Comparison of ENCODE assay signal across 9 mouse cellular contexts in the genomic region with DNA sequence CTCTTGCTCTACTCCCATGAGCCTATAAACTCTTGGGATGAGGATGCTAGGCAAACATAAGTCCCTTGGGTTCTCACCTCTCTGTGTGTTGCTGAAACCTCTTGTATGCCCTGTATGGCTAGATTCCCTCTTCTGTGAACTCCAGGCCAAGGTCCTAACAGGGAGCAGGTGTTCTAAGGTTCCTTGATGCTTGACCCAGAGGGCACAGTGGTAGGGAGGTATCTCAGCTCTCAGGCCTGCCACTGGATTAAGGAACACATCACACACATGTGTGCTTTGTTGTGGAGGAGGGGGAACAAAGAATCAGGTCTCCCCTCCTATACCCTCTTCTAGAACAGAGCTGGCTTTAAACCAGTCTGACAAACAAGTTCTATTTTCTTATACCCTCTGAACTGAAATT. TPM values are rescaled to one million over a fixed set of nuclear protein-coding genes. Genes with fewer than 3 reads are reported as not detected.
DNase-seq lines count a peak whose midpoint lies in the region; ATAC-seq and TF ChIP-seq lines count a peak whose summit lies in the region.
"Had no signal": no experiment of that assay in that cellular context is flagged by ENCODE, and none has a peak within 500 bp of the region (broad histone marks: within the 10 kb centered on the region; RNA-seq: fewer than 3 reads in every experiment).

A gene (minus strand): TSS at position 101 of the 400 bp plus-strand sequence.

- no peak within 1 kb of the TSS for H3K9ac ChIP-seq in heart, adult 2 months (ENCODE audit: low read depth, low read length)
- no peak within 1 kb of the TSS for H3K9ac ChIP-seq in MEL (ENCODE audit: control insufficient read depth, low read depth, low read length, poor library complexity, severe bottlenecking)
- H3K9ac ChIP-seq: liver, embryonic 14.5 days had no signal

- no peaks in the 10 kb centered on the region; the same call in 1 of the 2 replicates for H3K4me1 ChIP-seq in heart, adult 2 months (ENCODE audit: control insufficient read depth, insufficient read depth, low read length)
- H3K4me1 ChIP-seq in MEL (ENCODE audit: control insufficient read depth in 1 of 2, insufficient read depth in 2 of 2, low read length in 2 of 2) = peaks cover 0 to 6% of the 10 kb centered on the region in 2 experiments; a peak in 1 of 4 replicates

- intact Hi-C loops in heart, adult 2 months (cut with DNase I) = no loop called here

- H3K27ac ChIP-seq in heart, adult 2 months = no peak within 1 kb of the TSS
- H3K27ac ChIP-seq in MEL (ENCODE audit: control insufficient read depth, low read depth, low read length) = no peak within 1 kb of the TSS
- H3K27ac ChIP-seq: liver, embryonic 14.5 days had no signal

- TF ChIP-seq POLR2A in heart, adult 2 months (IDR thresholded peaks at IDR 0.05; ENCODE audit: insufficient read depth, low read depth, low read length) = no peak
- no peak for TF ChIP-seq POLR2A in MEL (IDR thresholded peaks at IDR 0.05; ENCODE audit: control insufficient read depth in 1 of 2, insufficient read depth in 1 of 2, low read depth in 1 of 2, low read length in 2 of 2, poor library complexity in 1 of 2)

- H3K27me3 ChIP-seq in heart, adult 2 months (ENCODE audit: control insufficient read depth, insufficient read depth, low read length) = no peaks in the 10 kb centered on the region
- no peaks in the 10 kb centered on the region; a peak in 1 of 4 replicates for H3K27me3 ChIP-seq in MEL (ENCODE audit: control insufficient read depth in 1 of 2, insufficient read depth in 2 of 2, low read length in 2 of 2)

- no peak for TF ChIP-seq EP300 in heart, adult 2 months (IDR thresholded peaks at IDR 0.05; ENCODE audit: insufficient read depth, low read depth, low read length)
- no peak for TF ChIP-seq EP300 in MEL (IDR thresholded peaks at IDR 0.05; ENCODE audit: low read depth in 1 of 2, low read length in 2 of 2)

- ATAC-seq in neutrophil, adult 5-6 weeks (ENCODE audit: extremely low read depth, insufficient number of reproducible peaks, low FRiP score, poor library complexity, severe bottlenecking) = no peak

- TF ChIP-seq RAD21 in MEL (IDR thresholded peaks at IDR 0.05; ENCODE audit: low read depth, low read length) = no peak

- no peak for DNase-seq in heart, adult 2 months
- no peak for DNase-seq in heart, adult 11 months
- DNase-seq in MEL (ENCODE audit: low read depth, low spot score) = no peak
- DNase-seq in gonadal fat pad, adult 2 months (ENCODE audit: low read depth) = no peak
- DNase-seq in layer of hippocampus, postnatal 25 days (ENCODE audit: extremely low spot score in 1 of 2, low spot score in 1 of 2) = no peak
- no peak for DNase-seq in cerebellum, postnatal 36 days
- DNase-seq in ovary, postnatal 14 days (ENCODE audit: low spot score) = no peak

- no peaks in the 10 kb centered on the region for H3K36me3 ChIP-seq in heart, adult 2 months (ENCODE audit: control insufficient read depth, insufficient read depth, low read length)
- H3K36me3 ChIP-seq in MEL (ENCODE audit: control insufficient read depth in 1 of 2, insufficient read depth in 2 of 2, low read length in 2 of 2) = 0 out of 4 replicates have a peak, but pooled peaks cover 0 to 2% of the 10 kb centered on the region in 2 experiments

- H3K79me2 ChIP-seq in heart, adult 2 months (replicated peaks; ENCODE audit: control insufficient read depth, insufficient read depth, low read length) = no peaks in the 10 kb centered on the region
- H3K79me2 ChIP-seq in MEL (ENCODE audit: control insufficient read depth, insufficient read depth, low read length, poor library complexity) = no peaks in the 10 kb centered on the region

- TF ChIP-seq CTCF in heart, adult 2 months (IDR thresholded peaks at IDR 0.05) = no peak
- no peak for TF ChIP-seq CTCF in MEL (IDR thresholded peaks at IDR 0.05 in 2 of 3, conservative IDR thresholded peaks at IDR 0.05 in 1 of 3; ENCODE audit: control insufficient read depth in 1 of 3, insufficient read depth in 1 of 3, low read depth in 2 of 3, low read length in 3 of 3, poor library complexity in 1 of 3, severe bottlenecking in 1 of 3)

- no peak within 1 kb of the TSS for H3K4me3 ChIP-seq in heart, adult 2 months
- no peak within 1 kb of the TSS for H3K4me3 ChIP-seq in MEL (ENCODE audit: control insufficient read depth in 1 of 2, insufficient read depth in 1 of 2, low read depth in 2 of 2, low read length in 2 of 2)

- H3K9me3 ChIP-seq in MEL (replicated peaks; ENCODE audit: insufficient read depth, low read length) = no peaks in the 10 kb centered on the region

TF ChIP-seq in MEL, 35 proteins besides CTCF, POLR2A, EP300 and RAD21:
- TF ChIP-seq MYC (IDR thresholded peaks at IDR 0.05; ENCODE audit: low read depth, low read length) (no peak), RCOR1 (IDR thresholded peaks at IDR 0.05; ENCODE audit: low read depth, low read length) (no peak), ZKSCAN1 (IDR thresholded peaks at IDR 0.05; ENCODE audit: low read depth, low read length) (no peak), SMC3 (IDR thresholded peaks at IDR 0.05; ENCODE audit: low read depth, low read length) (no peak), MAFK (IDR thresholded peaks at IDR 0.05; ENCODE audit: borderline replicate concordance, low read depth, low read length) (no peak), ELF1 (IDR thresholded peaks at IDR 0.05; ENCODE audit: low read depth, low read length) (no peak), MXI1 (IDR thresholded peaks at IDR 0.05; ENCODE audit: low read depth, low read length) (no peak), TAL1 (IDR thresholded peaks at IDR 0.05; ENCODE audit: low read length) (no peak), MYB (IDR thresholded peaks at IDR 0.05; ENCODE audit: low read depth, low read length) (no peak)

RNA-seq across cellular contexts. Expression of the gene that starts here (rescaled TPM):
- 10 to 100 TPM; 19.3 to 21.7 TPM for total RNA-seq in heart, adult 2 months (2021)
- 43.0 and 46.8 TPM in 2 replicates for polyA plus RNA-seq in heart, adult 2 months (2012; rRNA removed)
- total RNA-seq in MEL (2012; rRNA removed) = 14.7 and 19.5 TPM in 2 replicates
- 10 to 100 TPM in 1 of 2 experiments, not detected in 1; 30.0 TPM for polyA plus RNA-seq in MEL (2012; ENCODE audit: insufficient read depth in 1 of 2, insufficient read length in 2 of 2, low read depth in 1 of 2, low replicate concordance in 2 of 2, missing spikeins in 1 of 2)
- polyA plus RNA-seq in gonadal fat pad, adult 2 months (2012; rRNA removed) = 41.4 and 42.0 TPM in 2 replicates
- 10 to 100 TPM; 53.0 to 59.4 TPM for total RNA-seq in layer of hippocampus, postnatal 25 days (2021)
- total RNA-seq in neutrophil, adult 5-6 weeks (2017) = 11.6 and 12.2 TPM in 2 replicates
